Mouse (Mus musculus): ENCODE data around the gene Gnpnat1.

GRCm38 (mm10) chr14:45328072-45328713 is 76.5 kb downstream of the Gnpnat1 start:
- TF ChIP-seq CTCF (IDR thresholded peaks at IDR 0.05; ENCODE audit: low read depth, low read length), result no peak
- TF ChIP-seq POLR2A (IDR thresholded peaks at IDR 0.05; ENCODE audit: extremely low read depth, insufficient read depth, low read length), result no peak
